Mouse (Mus musculus): ENCODE data around the gene Rpgrip1l. TPM values are rescaled to one million over a fixed set of nuclear protein-coding genes. Genes with fewer than 3 reads are reported as not detected.

Gene Rpgrip1l
- polyA plus RNA-seq, 1 experiment from 2014 or later, result 13.7 TPM

GRCm38 (mm10) chr8:91269374-91269958 lies 43.6 kb downstream of the Rpgrip1l start:
- no peak overlapping the region for H3K4me3 ChIP-seq (replicated peaks; ENCODE audit: low read depth, low read length)
- 84% methylated on average over 2 of the region's 2 CpGs for WGBS
- H3K4me2 ChIP-seq (ENCODE audit: low read length), result no peak overlapping the region
- H3K27me3 ChIP-seq (ENCODE audit: control insufficient read depth, insufficient read depth, low read length), result no peaks in the 10 kb centered on the region
- DNase-seq (no peak), ATAC-seq (ENCODE audit: low FRiP score, low TSS enrichment) (no peak)
- H3K36me3 ChIP-seq (ENCODE audit: control insufficient read depth, insufficient read depth, low read length), result peaks cover 18% of the 10 kb centered on the region
- H3K9me3 ChIP-seq (ENCODE audit: control insufficient read depth, low read length), result no peaks in the 10 kb centered on the region
- H3K27ac ChIP-seq (replicated peaks; ENCODE audit: low read depth, low read length), result no peak overlapping the region
- no peaks in the 10 kb centered on the region for H3K4me1 ChIP-seq (ENCODE audit: control insufficient read depth, insufficient read depth, low read length)
- H3K9ac ChIP-seq (replicated peaks; ENCODE audit: low read length), result no peak overlapping the region

- no peak overlapping the region for H3K4me2 ChIP-seq (ENCODE audit: low read length)
- no peak for DNase-seq
- no peaks in the 10 kb centered on the region for H3K4me1 ChIP-seq (ENCODE audit: control insufficient read depth, insufficient read depth, low read length)
- no peak overlapping the region for H3K9ac ChIP-seq (replicated peaks; ENCODE audit: low read length)
- ATAC-seq (ENCODE audit: low FRiP score, low TSS enrichment), result no peak
- H3K36me3 ChIP-seq (ENCODE audit: control insufficient read depth, insufficient read depth, low read length), result peaks cover 5% of the 10 kb centered on the region
- no peaks in the 10 kb centered on the region for H3K27me3 ChIP-seq (ENCODE audit: control insufficient read depth, insufficient read depth, low read length)
- H3K27ac ChIP-seq (replicated peaks; ENCODE audit: low read depth, low read length), result no peak overlapping the region
- H3K4me3 ChIP-seq (replicated peaks; ENCODE audit: low read depth, low read length), result no peak overlapping the region
- no peaks in the 10 kb centered on the region for H3K9me3 ChIP-seq (ENCODE audit: control insufficient read depth, low read length)
These were observed 48.5 kb downstream of the Rpgrip1l start for GRCm38 (mm10) chr8:91264564-91264963.

- H3K4me3 ChIP-seq (replicated peaks; ENCODE audit: low read depth, low read length), result no peak overlapping the region
- H3K27me3 ChIP-seq (ENCODE audit: control insufficient read depth, insufficient read depth, low read length), result no peaks in the 10 kb centered on the region
- no peak overlapping the region for H3K27ac ChIP-seq (replicated peaks; ENCODE audit: low read depth, low read length)
- H3K4me1 ChIP-seq (ENCODE audit: control insufficient read depth, insufficient read depth, low read length), result no peaks in the 10 kb centered on the region
- 84% methylated on average over 3 of the region's 3 CpGs for WGBS
- no peak overlapping the region for H3K4me2 ChIP-seq (ENCODE audit: low read length)
- no peak overlapping the region for H3K9ac ChIP-seq (replicated peaks; ENCODE audit: low read length)
- no peaks in the 10 kb centered on the region for H3K9me3 ChIP-seq (ENCODE audit: control insufficient read depth, low read length)
- DNase-seq (no peak), ATAC-seq (ENCODE audit: low FRiP score, low TSS enrichment) (no peak)
- peaks cover 5% of the 10 kb centered on the region for H3K36me3 ChIP-seq (ENCODE audit: control insufficient read depth, insufficient read depth, low read length)
These were observed 49.1 kb downstream of the Rpgrip1l start for GRCm38 (mm10) chr8:91263939-91264338.

GRCm38 (mm10) chr8:91261598-91261997 lies 51.5 kb downstream of the Rpgrip1l start:
- WGBS, result 91% methylated on average over 2 of the region's 2 CpGs
- Histone ChIP-seq H3K4me3 (replicated peaks; ENCODE audit: low read depth, low read length) (no peak overlapping the region), H3K27me3 (ENCODE audit: control insufficient read depth, insufficient read depth, low read length) (no peaks in the 10 kb centered on the region), H3K4me2 (ENCODE audit: low read length) (no peak overlapping the region), H3K9ac (replicated peaks; ENCODE audit: low read length) (no peak overlapping the region), H3K4me1 (ENCODE audit: control insufficient read depth, insufficient read depth, low read length) (no peaks in the 10 kb centered on the region), H3K27ac (replicated peaks; ENCODE audit: low read depth, low read length) (no peak overlapping the region), H3K36me3 (ENCODE audit: control insufficient read depth, insufficient read depth, low read length) (no peaks in the 10 kb centered on the region), H3K9me3 (ENCODE audit: control insufficient read depth, low read length) (no peaks in the 10 kb centered on the region)
- ATAC-seq (ENCODE audit: low FRiP score, low TSS enrichment), result no peak
- DNase-seq, result no peak

- Histone ChIP-seq H3K27me3 (ENCODE audit: control insufficient read depth, insufficient read depth, low read length) (no peaks in the 10 kb centered on the region), H3K4me2 (ENCODE audit: low read length) (no peak overlapping the region), H3K36me3 (ENCODE audit: control insufficient read depth, insufficient read depth, low read length) (peaks cover 6% of the 10 kb centered on the region; the same call in 1 of the 2 replicates), H3K9me3 (ENCODE audit: control insufficient read depth, low read length) (no peaks in the 10 kb centered on the region), H3K4me3 (replicated peaks; ENCODE audit: low read depth, low read length) (no peak overlapping the region), H3K4me1 (ENCODE audit: control insufficient read depth, insufficient read depth, low read length) (no peaks in the 10 kb centered on the region), H3K9ac (replicated peaks; ENCODE audit: low read length) (no peak overlapping the region), H3K27ac (replicated peaks; ENCODE audit: low read depth, low read length) (no peak overlapping the region)
- ATAC-seq (ENCODE audit: low FRiP score, low TSS enrichment), result no peak
- 96% methylated on average over 6 of the region's 6 CpGs for WGBS
- DNase-seq, result no peak
These were observed 62.1 kb downstream of the Rpgrip1l start for GRCm38 (mm10) chr8:91250966-91251365.

- ATAC-seq (ENCODE audit: low FRiP score, low TSS enrichment), result no peak
- Histone ChIP-seq H3K4me3 (replicated peaks; ENCODE audit: low read depth, low read length) (no peak overlapping the region), H3K9ac (replicated peaks; ENCODE audit: low read length) (no peak overlapping the region), H3K27me3 (ENCODE audit: control insufficient read depth, insufficient read depth, low read length) (no peaks in the 10 kb centered on the region), H3K4me1 (ENCODE audit: control insufficient read depth, insufficient read depth, low read length) (no peaks in the 10 kb centered on the region), H3K36me3 (ENCODE audit: control insufficient read depth, insufficient read depth, low read length) (peaks cover 6% of the 10 kb centered on the region; the same call in 1 of the 2 replicates), H3K27ac (replicated peaks; ENCODE audit: low read depth, low read length) (no peak overlapping the region), H3K9me3 (ENCODE audit: control insufficient read depth, low read length) (no peaks in the 10 kb centered on the region), H3K4me2 (ENCODE audit: low read length) (no peak overlapping the region)
- DNase-seq, result no peak
- WGBS, result 97% methylated on average over 9 of the region's 9 CpGs
These were observed 63.1 kb downstream of the Rpgrip1l start for GRCm38 (mm10) chr8:91249758-91250466.

- Histone ChIP-seq H3K4me2 (ENCODE audit: low read length) (no peak overlapping the region), H3K27me3 (ENCODE audit: control insufficient read depth, insufficient read depth, low read length) (no peaks in the 10 kb centered on the region), H3K36me3 (ENCODE audit: control insufficient read depth, insufficient read depth, low read length) (peaks cover 3% of the 10 kb centered on the region; the same call in 1 of the 2 replicates), H3K9ac (replicated peaks; ENCODE audit: low read length) (no peak overlapping the region), H3K27ac (replicated peaks; ENCODE audit: low read depth, low read length) (no peak overlapping the region), H3K4me3 (replicated peaks; ENCODE audit: low read depth, low read length) (no peak overlapping the region), H3K9me3 (ENCODE audit: control insufficient read depth, low read length) (no peaks in the 10 kb centered on the region), H3K4me1 (ENCODE audit: control insufficient read depth, insufficient read depth, low read length) (no peaks in the 10 kb centered on the region)
- DNase-seq (no peak), ATAC-seq (ENCODE audit: low FRiP score, low TSS enrichment) (no peak)
- WGBS, result 65% methylated on average over 4 of the region's 4 CpGs
These were observed 67.1 kb downstream of the Rpgrip1l start for GRCm38 (mm10) chr8:91245821-91246454.

GRCm38 (mm10) chr8:91242721-91243120 lies 70.3 kb downstream of the Rpgrip1l start:
- DNase-seq (no peak), ATAC-seq (ENCODE audit: low FRiP score, low TSS enrichment) (no peak)
- H3K4me3 ChIP-seq (replicated peaks; ENCODE audit: low read depth, low read length), result no peak overlapping the region
- H3K4me2 ChIP-seq (ENCODE audit: low read length), result no peak overlapping the region
- H3K27me3 ChIP-seq (ENCODE audit: control insufficient read depth, insufficient read depth, low read length), result no peaks in the 10 kb centered on the region
- WGBS, result 87% methylated on average over 1 of the region's 1 CpGs
- no peak overlapping the region for H3K27ac ChIP-seq (replicated peaks; ENCODE audit: low read depth, low read length)
- 0 out of 2 replicates have a peak, but pooled peaks cover 3% of the 10 kb centered on the region for H3K36me3 ChIP-seq (ENCODE audit: control insufficient read depth, insufficient read depth, low read length)
- H3K9me3 ChIP-seq (ENCODE audit: control insufficient read depth, low read length), result no peaks in the 10 kb centered on the region
- no peak overlapping the region for H3K9ac ChIP-seq (replicated peaks; ENCODE audit: low read length)
- no peaks in the 10 kb centered on the region for H3K4me1 ChIP-seq (ENCODE audit: control insufficient read depth, insufficient read depth, low read length)

All from midbrain, embryonic 14.5 days (tissue).